Mouse (Mus musculus) neutrophil, adult 5-6 weeks (primary cell): ENCODE measurements around the gene Oard1. TPM values are rescaled to one million over a fixed set of nuclear protein-coding genes. Genes with fewer than 3 reads are reported as not detected.

Source experiments
- ATAC-seq: fragments of 151-379, 151-347 bp; 2 replicates; pipeline ENCODE4 v1.8.0; 2017; ENCODE audit warnings: mild to moderate bottlenecking, moderate TSS enrichment; ENCODE audit not compliant: insufficient number of reproducible peaks, poor library complexity, low FRiP score, severe bottlenecking; ENCODE audit errors: extremely low read depth
- total RNA-seq: library from RNA; stranded (forward); fragments of 200-1000 nt; gene quantifications from 2 replicates; pipeline ENCODE4 v1.2.3, GENCODE M21; 2017

The Oard1 gene
- 92.3 and 97.1 TPM in 2 replicates for total RNA-seq

DNA sequence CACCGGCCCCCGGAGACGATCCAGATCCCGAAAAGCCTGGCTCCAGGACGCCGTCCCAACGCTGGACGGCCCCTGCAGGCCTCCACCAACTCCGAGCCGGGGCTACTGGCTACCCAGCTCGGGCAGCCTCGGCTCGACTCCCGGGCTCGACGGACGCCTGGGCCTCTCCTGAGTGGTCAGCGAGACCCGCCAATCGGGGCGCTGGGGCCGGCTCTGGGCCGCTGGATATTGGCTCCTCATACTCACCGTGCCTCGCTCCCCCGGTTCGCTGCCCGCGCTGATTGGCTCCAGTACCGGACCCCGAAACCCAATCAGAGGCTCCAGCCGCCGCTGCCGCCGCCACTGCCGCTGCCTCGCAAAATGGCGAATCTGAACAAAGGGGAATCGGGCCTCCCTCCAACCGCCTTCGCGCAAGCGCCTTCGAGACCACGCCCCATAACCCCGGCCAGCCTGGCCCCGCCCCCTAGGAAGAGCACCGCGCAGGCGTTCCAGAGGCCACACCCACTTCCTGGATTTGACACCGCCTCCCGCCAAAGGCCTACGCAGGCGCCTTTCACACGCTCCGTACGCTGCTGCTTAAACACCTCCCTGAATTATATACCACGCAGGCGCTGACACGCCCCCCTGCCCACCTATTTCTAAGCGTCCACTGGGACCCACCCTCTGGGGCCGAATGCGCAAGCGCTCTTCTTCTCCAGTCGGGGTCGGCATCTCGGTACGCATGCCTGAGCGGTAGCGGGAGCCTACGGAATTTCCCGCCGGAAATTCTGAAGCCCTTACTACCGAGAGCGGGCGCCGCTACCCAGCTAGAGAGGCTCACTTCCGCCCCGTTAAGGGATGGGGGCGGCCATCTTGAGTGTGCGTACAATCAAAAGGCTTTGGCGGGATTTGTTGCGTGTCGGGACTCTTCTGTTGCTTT, at the start of gene Oard1, which contains the start of gene Nfya:
TSS of gene Oard1 (plus strand) at position 635 of the 919 bp plus-strand sequence.
TSS of gene Nfya (minus strand) at position 527 of the 919 bp plus-strand sequence.
- ATAC-seq, result peak; percentile 76

DNA sequence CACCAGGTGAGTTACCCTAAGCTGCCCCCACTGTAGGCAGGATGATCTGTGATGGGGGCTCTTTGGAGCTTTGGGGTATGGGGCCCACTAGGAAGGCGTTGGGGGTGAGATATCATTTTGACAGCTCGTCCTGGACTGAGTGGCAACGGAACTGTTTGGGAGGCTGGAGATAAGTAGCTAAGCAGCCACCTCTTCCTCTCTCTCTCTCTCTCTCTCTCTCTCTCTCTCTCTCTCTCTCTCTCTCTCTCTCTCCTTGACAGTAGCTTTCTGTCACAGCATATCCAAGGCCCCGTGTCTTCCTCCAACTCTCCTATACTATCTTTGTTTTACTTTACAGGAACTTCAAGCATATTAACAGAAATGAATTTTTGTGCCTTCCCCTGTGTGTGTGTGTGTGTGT, 49.4 kb upstream of the Oard1 start:
- no peak for ATAC-seq

DNA sequence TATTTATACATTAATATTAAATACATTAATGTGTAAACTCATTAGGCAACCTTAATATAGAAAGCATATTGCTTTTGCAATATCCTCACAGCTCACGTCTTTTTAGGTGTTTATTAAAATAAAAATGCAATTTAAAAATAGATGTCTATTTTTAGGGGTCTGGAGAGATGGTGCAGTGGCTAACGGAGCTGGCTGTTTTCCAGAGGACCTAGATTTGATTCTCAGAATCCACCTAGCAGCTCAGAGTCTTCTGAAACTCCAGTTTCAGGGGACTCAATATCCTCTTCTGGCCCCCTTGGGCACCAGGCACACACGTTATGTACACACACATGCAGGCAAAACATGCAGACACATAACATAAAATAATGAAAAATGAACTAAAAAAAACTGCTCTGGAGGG, 47.5 kb upstream of the Oard1 start:
- ATAC-seq, result no peak

DNA sequence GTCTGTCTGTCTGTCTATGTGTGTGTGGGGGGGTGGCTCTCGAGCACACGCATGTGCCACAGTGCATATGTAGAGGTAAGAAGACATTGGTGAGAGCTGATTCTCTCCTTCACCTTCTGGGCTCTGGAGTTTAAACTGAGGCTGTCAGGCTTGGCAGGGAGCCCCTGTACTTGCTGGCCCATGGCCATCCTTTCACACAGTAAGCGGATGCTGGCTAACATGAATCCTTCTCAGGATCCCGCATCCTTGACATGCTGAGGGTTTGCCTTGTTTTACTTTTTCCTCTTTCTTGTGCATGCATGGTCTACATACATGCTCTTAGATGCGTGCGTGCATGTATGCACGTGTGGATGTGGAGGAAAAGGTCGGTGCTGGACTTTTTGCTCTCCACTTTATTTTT, 46.8 kb upstream of the Oard1 start:
- no peak for ATAC-seq

DNA sequence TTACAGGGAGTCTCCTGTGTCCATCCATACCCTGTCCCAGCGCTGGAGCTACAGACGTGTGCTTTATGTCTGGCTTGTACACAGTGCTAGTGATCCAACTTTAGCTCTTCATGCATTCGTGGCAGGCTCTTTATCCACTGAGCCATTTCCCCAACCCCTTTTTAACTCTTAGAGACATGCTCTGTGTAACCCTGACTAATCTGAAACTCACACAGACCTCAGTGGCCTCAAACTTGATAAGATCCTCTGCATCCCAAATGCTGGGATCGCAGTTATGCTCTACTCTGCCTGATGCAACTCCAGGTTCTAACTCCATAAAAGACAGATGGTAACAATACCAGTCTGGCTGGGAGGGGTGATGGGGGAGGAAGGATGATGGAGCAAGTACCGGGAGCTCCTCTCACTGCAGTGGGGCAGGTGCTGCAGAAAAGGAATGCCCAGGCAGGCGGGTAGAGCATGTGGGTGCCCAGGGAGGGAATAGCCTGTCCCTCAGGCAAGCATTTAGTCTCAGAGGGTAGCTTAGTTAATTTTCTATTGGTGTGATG, 46.3 kb upstream of the Oard1 start:
- ATAC-seq, result no peak

DNA sequence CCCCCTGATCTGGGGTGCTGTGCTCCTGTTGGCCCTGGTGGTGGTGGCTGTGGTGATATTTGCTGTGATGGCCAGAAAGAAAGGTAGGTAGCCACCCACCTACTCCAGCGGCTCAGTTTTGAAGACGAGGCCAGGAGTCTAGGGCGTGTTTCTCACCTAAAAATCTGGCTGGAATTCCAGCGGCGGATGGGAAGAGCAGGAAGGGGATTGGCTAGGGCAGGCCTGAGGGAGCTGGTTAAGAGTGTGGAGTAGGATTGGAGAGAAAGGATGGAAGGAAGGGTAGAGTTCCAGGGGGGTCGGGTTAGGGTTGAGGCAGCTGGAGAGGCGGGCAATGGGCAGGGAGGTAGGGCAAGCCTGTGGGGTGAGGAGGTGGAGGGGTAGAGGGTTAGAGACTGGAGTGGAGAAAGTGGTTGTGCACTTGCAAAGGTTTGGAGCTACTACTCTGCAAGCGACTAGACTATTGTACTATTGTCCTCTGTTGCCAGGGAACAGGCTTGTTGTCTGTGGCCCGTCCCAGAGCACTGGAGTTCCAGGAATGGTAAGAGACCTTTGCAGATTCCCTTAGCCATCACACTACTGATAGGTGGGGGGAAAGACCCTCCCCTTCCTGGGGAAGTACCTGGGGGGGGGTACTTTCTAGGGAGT, 44.2 kb upstream of the Oard1 start:
- ATAC-seq, result no peak

DNA sequence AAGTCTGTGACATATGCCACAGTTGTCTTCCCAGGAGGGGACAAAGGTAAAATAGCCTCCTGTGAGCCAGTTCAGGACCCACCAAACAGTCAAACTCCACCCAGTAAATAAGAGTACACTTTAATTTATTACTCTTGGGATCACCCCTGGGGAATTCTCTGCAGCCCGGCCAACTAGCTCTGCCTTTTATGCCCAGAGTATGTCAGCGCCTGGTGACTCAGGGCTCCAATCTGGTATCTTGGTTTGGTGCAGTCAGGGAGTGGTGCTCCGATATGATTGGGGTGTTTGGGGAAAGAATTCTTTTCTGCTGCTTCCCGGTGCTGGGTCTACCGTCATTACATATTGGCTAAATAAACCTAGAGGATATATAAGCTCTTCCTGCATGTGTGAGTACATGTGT, 43.0 kb upstream of the Oard1 start:
- ATAC-seq, result no peak

DNA sequence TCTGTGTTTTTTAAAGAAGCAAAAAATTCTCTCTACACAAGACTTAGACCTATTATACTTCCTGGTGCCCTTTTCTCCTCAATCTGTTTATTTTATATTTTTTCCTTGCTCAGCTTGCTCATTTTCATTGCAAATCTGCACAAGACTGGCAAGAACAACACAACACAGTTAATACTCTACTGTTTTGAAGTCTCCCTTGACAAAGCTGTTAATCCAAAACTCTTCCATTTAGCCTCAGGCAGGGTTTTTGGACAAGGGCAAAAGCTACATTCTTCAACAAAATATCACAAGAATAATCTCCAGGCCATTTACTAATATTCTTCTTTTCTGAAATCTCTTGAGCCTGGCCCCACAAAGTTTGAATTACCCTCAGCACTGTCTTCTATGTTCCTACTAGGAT, 38.2 kb upstream of the Oard1 start:
- no peak for ATAC-seq

DNA sequence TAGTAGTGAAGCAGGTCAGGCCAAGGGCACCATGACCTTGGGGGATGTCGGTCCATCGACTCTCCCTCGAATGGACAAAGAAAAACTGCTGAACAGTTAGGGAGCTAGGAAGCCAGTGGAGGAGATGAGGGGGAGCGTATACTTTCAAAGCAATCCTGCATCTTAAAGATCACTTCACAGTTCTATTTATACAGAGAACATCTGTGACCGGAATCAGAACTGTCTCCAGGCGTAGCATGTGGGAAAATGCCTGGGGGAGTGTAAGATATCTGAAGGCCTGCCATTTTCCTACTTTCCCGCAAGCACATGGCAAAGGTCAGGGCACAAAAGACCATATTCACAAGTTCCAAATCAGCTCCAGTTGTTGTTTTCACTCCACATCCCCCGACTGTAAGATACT, 36.8 kb upstream of the Oard1 start:
- ATAC-seq, result no peak

DNA sequence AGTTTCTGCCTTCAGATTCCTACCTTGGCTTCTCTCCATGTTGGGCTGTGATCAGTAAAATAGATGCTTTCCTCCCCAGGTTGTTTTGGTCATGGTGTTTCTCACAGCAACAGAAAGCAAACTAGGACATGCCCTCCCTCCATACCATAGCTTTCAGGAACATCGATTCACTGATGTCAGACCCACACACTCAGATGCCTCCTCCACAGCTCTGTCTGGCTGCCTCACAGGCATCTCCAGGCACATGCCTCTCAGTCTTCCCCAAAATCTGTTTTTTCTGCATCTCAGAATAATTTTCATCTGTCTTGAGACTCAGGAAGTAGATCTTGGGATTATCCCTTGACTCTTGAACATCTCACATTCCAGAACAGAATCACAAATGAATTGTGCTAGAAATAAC, 33.7 kb upstream of the Oard1 start:
- no peak for ATAC-seq

DNA sequence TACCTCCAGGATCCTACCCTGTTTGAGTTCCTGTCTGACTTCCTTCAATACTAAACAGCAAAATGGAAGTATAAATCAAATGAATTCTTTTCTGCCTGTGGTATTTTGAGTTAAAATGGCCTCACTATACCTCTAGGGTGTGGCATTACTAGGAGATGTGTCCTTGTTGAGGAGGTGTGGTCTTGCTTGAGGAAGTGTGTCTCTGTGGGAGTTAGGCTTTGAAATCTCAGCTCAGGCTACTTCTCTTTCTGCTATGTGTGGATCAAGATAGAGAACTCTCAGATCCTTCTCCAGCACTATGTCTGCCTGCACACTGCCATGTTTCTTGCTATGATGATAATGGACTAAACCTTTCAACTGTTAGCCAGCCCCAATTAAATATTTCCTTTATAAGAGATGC, 30.8 kb upstream of the Oard1 start:
- ATAC-seq, result no peak

DNA sequence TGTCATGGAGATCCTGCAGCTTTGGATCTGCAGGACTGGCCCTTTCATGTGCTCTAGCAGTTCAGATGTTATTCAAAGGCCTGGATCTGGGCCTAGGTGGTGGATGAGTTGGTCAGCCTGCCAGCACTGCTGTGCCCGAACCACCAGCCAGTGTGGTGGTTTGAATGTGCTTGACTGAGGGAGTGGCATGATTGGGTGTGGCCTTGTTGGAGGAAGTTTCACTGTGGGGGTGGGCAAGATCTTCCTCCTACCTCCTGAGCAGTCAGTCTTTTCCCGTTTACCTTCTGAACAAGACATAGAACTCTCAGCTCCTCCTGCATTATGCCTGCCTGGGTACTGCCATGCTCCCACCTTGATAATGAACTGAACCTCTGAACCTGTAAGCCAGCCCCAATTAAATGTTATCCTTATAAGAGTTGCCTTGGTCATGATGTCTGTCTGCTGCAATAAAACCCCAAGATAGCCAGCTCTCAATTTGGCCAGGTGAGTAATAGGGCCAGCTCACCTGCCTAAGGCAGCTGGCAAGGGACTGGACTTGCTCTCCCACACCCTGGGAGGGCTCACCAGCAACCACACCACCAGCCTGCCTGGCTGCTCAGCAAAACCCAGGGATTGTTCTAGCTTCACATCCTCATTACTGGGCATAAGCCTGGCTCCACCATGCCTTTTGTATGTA, 23.9 kb upstream of the Oard1 start:
- ATAC-seq, result no peak

DNA sequence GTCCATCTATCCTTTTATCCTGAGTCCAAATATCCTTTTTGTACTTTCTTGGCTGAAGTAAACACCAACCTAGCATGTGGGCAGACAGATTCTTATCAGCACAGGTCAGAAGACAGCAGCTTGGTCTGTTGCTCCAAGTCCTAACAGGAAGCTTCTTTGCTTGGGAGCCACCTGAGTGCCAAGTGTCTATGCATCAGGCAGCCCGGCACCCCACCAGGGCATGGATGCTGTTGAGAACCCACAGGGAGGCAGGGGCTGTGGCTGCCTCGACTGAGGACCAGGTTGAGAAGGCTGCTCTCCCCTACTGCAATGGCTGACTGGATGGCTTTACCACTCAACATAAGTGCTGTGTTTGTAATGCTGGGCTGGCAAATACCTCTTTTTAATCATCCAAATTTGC, 21.1 kb upstream of the Oard1 start:
- no peak for ATAC-seq

DNA sequence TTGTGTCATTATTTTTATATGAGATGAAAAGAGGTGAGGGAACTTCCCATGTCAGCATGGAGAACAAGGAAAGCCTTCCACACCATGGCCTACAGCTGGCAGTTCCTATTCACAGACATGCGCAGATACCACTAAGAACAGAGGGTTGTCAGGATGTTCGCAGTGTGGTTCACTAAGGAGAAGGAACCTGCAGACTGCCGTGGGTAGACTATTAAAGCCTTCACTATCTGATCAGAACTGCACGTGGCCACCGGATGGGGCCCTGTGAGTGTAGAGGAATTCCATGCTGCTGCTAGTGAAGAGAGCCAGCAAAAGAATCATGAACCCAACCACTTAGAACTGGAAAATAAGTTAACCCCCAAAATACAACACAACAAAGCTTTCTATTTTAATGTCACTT, 20.4 kb upstream of the Oard1 start:
- ATAC-seq, result no peak

DNA sequence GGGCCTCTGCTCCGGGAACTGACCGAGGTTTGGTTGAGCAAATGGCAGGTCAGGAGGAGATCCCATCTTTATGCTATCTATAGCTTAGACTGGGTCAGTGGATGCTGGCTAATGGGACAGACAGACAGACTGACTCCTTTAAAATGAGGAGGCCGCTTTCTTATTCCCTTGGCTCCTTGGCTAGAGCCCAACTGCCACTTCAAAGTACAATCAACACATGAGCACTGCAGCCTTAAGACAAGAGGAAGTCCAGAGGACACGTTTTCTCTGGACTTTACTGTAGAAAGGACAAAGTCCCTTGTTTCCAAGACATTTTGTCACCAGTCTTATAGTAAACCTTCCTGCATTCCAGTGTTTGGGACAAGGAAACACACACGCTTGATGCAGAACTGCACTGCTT, 18.4 kb upstream of the Oard1 start:
- no peak for ATAC-seq

DNA sequence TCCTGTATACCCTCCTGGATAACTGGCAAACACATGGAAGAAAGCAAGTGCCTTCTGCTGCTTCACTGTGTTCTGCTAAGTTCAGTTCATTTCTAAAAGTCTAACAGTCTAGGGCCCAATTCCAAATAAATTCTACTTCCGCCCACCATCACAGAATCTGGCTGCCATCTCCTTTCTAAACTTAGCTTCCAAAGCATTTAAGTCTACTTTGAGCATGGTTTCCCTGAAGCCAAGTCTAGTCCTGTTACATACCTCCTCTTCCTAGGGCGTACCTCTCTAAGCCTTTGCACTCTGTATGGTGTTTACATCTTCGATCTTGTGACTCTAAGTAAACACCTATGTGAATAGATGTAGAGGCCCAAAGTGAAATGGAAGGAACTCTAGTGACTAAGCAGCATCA, 17.2 kb upstream of the Oard1 start:
- ATAC-seq, result no peak

DNA sequence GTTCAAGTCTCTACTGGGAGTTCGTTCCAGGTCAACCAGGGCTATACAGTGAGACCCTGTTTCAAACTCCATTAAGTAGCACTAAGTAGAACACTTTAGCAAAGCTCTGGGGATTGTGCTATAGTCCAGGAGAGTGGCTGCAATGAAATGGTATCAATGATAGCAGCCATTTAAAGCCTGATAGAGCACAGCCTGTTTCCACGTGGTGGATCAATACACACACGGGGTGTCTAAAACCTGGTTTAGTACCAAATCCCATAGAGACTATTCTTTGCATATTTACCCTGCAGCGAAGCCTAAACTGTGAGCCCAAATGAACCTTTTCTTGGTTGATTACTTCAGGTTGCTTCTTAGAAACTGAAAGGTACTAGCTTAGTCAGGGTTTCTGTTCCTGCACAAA, 8.1 kb upstream of the Oard1 start:
- ATAC-seq, result no peak

DNA sequence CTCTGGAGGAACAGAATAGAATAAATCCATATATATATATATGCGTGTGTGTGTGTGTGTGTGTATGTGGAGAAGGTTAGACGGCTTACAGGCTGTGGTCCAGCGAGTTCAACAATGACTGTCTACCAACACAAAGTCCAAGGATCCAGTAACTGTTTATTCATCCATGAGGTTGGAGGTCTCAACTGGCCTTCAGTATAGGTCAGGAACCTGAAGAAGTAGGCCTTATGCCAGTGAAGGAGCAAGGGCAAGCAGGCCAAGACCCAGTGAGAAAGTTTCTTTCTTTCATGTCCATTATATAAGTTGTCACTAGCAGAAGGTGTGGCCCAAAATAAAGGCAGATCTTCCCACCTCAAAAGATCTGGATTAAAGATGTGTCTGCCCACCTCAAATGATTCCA, 7.1 kb upstream of the Oard1 start:
- ATAC-seq, result no peak

DNA sequence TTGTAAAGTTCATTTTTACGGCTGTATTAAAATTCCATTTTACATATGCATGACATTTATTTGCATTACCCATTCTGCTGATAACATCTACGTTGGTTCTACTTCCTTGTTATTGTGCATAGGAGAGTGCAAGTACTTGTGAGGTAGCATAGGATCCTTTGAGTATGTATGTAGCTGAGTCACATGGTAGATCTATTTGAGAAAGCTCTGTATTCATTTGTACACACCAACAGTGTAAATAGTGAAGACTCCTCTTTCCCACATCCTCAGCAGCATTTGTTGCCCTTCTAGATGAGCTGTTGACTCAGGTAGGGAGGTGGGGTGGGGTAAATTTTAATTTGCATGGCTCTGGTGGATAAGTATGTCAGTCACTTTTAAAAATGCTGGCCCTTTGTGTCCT, 6.0 kb upstream of the Oard1 start:
- no peak for ATAC-seq

DNA sequence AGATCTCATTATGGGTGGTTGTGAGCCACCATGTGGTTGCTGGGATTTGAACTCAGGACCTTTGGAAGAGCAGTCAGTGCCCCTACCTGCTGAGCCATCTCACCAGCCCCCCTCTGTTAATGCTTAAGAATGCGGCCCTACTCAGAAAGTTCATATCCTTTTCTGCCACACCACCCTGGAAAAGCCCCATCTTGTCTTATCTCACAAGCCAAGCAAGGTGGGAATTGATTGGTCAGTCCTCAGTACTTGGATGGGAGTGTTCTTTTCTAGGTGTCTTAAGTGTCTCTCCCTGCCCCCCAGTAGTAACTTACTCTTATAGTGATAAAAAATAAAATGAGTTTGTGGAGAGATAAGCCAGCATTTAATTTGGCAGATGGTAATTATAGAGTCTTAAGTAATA, 5.1 kb upstream of the Oard1 start:
- ATAC-seq, result no peak
